Mouse (Mus musculus) MEL (cell line): Measurements from ENCODE around the gene Il1rapl1. TPM values are rescaled to one million over a fixed set of nuclear protein-coding genes. Genes with fewer than 3 reads are reported as not detected.

Source experiments
- DNase-seq: peaks from one replicate; pipeline ENCODE4 v3.0.0; 2011; ENCODE audit warnings: low read depth, low spot score
- H3K27ac ChIP-seq: 2 replicates; pipeline ENCODE4 v1.5.1; 2012; ENCODE audit warnings: low read depth, mild to moderate bottlenecking, control low read depth, low read length, moderate library complexity; ENCODE audit not compliant: control insufficient read depth
- H3K27me3 ChIP-seq, 2 experiments: fragments of 150-350 bp in 1 of 2; sonication (generic) in 1 of 2; 2 replicates each; pipeline ENCODE4 v1.6.1; 2012; ENCODE audit warnings: low read length in 2 of 2, mild to moderate bottlenecking in 2 of 2, improper control_type of control experiment in 1 of 2, moderate library complexity in 1 of 2; ENCODE audit not compliant: insufficient read depth in 2 of 2, control insufficient read depth in 1 of 2
- H3K36me3 ChIP-seq, 2 experiments: 2 replicates each; pipeline ENCODE4 v1.6.1; 2012 to 2014; ENCODE audit warnings: low read length in 2 of 2, improper control_type of control experiment in 1 of 2, inconsistent platforms in 1 of 2, mild to moderate bottlenecking in 1 of 2; ENCODE audit not compliant: insufficient read depth in 2 of 2, control insufficient read depth in 1 of 2
- H3K4me1 ChIP-seq, 2 experiments: fragments of 150-350 bp in 1 of 2; sonication (generic) in 1 of 2; 2 replicates each; pipeline ENCODE4 v1.6.1; 2012; ENCODE audit warnings: low read length in 2 of 2, improper control_type of control experiment in 1 of 2, mild to moderate bottlenecking in 1 of 2; ENCODE audit not compliant: insufficient read depth in 2 of 2, control insufficient read depth in 1 of 2
- H3K4me3 ChIP-seq, 2 experiments: fragments of 150-350 bp in 1 of 2; sonication (generic) in 1 of 2; 2 replicates each; pipeline ENCODE4 v1.5.1; 2012; ENCODE audit warnings: low read depth in 2 of 2, low read length in 2 of 2, mild to moderate bottlenecking in 2 of 2, moderate library complexity in 2 of 2, control low read depth in 1 of 2, improper control_type of control experiment in 1 of 2; ENCODE audit not compliant: control insufficient read depth in 1 of 2, insufficient read depth in 1 of 2
- H3K79me2 ChIP-seq: 2 replicates; pipeline ENCODE4 v1.6.1; 2012; ENCODE audit warnings: mild to moderate bottlenecking, low read length, moderate library complexity; ENCODE audit not compliant: control insufficient read depth, poor library complexity, insufficient read depth
- H3K9ac ChIP-seq: 2 replicates; pipeline ENCODE4 v1.6.1; 2012; ENCODE audit warnings: low read depth, mild to moderate bottlenecking, control low read depth, low read length, moderate library complexity; ENCODE audit not compliant: control insufficient read depth, poor library complexity, severe bottlenecking
- H3K9me3 ChIP-seq: fragments of 150-350 bp; sonication (generic); replicated peaks from 2 replicates; pipeline ENCODE4 v1.6.1; 2012; ENCODE audit warnings: mild to moderate bottlenecking, low read length, improper control_type of control experiment, moderate library complexity; ENCODE audit not compliant: insufficient read depth
- BHLHE40 ChIP-seq: IDR thresholded peaks from 2 replicates; pipeline ENCODE4 v1.6.1; 2012; ENCODE audit warnings: low read depth, mild to moderate bottlenecking, inconsistent platforms, low read length, improper control_type of control experiment, borderline replicate concordance
- CHD1 ChIP-seq: IDR thresholded peaks from 2 replicates; pipeline ENCODE4 v1.6.1; 2012; ENCODE audit warnings: low read depth, mild to moderate bottlenecking, inconsistent platforms, low read length, improper control_type of control experiment
- ELF1 ChIP-seq: IDR thresholded peaks from 2 replicates; pipeline ENCODE4 v1.6.1; 2014; ENCODE audit warnings: low read depth, mild to moderate bottlenecking, inconsistent platforms, low read length, improper control_type of control experiment, moderate library complexity
- EP300 ChIP-seq, 2 experiments: IDR thresholded peaks; 2 replicates each; pipeline ENCODE4 v1.6.1; 2011; ENCODE audit warnings: improper control_type of control experiment in 2 of 2, low read length in 2 of 2, low read depth in 1 of 2, mild to moderate bottlenecking in 1 of 2
- GABPA ChIP-seq: IDR thresholded peaks from 2 replicates; pipeline ENCODE4 v1.6.1; 2012; ENCODE audit warnings: low read depth, mild to moderate bottlenecking, inconsistent platforms, low read length, improper control_type of control experiment, moderate library complexity
- HCFC1 ChIP-seq: IDR thresholded peaks from 2 replicates; pipeline ENCODE4 v1.6.1; 2012; ENCODE audit warnings: low read depth, mild to moderate bottlenecking, inconsistent platforms, low read length, improper control_type of control experiment, moderate library complexity
- MEF2A ChIP-seq: IDR thresholded peaks from 2 replicates; pipeline ENCODE4 v1.6.1; 2014; ENCODE audit warnings: low read depth, mild to moderate bottlenecking, inconsistent platforms, low read length, improper control_type of control experiment; ENCODE audit not compliant: poor library complexity, insufficient replicate concordance, severe bottlenecking; ENCODE audit errors: extremely low read depth
- MYB ChIP-seq: IDR thresholded peaks from 2 replicates; pipeline ENCODE4 v1.6.1; 2011; ENCODE audit warnings: mild to moderate bottlenecking, low read depth, low read length, improper control_type of control experiment
- MYC ChIP-seq: IDR thresholded peaks from 2 replicates; pipeline ENCODE4 v1.6.1; 2011; ENCODE audit warnings: low read depth, mild to moderate bottlenecking, low read length, improper control_type of control experiment, moderate library complexity
- NELFE ChIP-seq: IDR thresholded peaks from 2 replicates; pipeline ENCODE4 v1.6.1; 2011; ENCODE audit warnings: low read depth, low read length, improper control_type of control experiment
- RAD21 ChIP-seq: IDR thresholded peaks from 2 replicates; pipeline ENCODE4 v1.6.1; 2011; ENCODE audit warnings: mild to moderate bottlenecking, low read depth, low read length, improper control_type of control experiment
- RCOR1 ChIP-seq: IDR thresholded peaks from 2 replicates; pipeline ENCODE4 v1.6.1; 2012; ENCODE audit warnings: low read depth, mild to moderate bottlenecking, inconsistent platforms, low read length, improper control_type of control experiment
- SMC3 ChIP-seq: IDR thresholded peaks from 2 replicates; pipeline ENCODE4 v1.6.1; 2011; ENCODE audit warnings: low read depth, low read length, improper control_type of control experiment
- TAL1 ChIP-seq: IDR thresholded peaks from 2 replicates; pipeline ENCODE4 v1.6.1; 2012; ENCODE audit warnings: mild to moderate bottlenecking, inconsistent platforms, low read length, moderate library complexity, mixed read lengths
- TBP ChIP-seq: IDR thresholded peaks from 2 replicates; pipeline ENCODE4 v1.8.0; 2011; ENCODE audit warnings: low read depth, low read length, improper control_type of control experiment
- TCF12 ChIP-seq: IDR thresholded peaks from 2 replicates; pipeline ENCODE4 v1.6.1; 2014; ENCODE audit warnings: low read depth, mild to moderate bottlenecking, inconsistent platforms, low read length, improper control_type of control experiment, moderate library complexity
- ZKSCAN1 ChIP-seq: IDR thresholded peaks from 2 replicates; pipeline ENCODE4 v1.6.1; 2012; ENCODE audit warnings: low read depth, mild to moderate bottlenecking, inconsistent platforms, low read length, improper control_type of control experiment, moderate library complexity
- polyA plus RNA-seq, 2 experiments: library from polyadenylated mRNA; stranded (reverse) in 1 of 2; unstranded in 1 of 2; fragments of >175 nt in 1 of 2; fragments of >200 nt in 1 of 2; gene quantifications; 2 replicates each; pipeline versions ENCODE4 v1.2.1 to v1.2.4; 2012; ENCODE audit warnings: low replicate concordance in 2 of 2, low read depth in 1 of 2; ENCODE audit not compliant: insufficient read length in 2 of 2, insufficient read depth in 1 of 2, missing spikeins in 1 of 2
- total RNA-seq: library from RNA; depleted of rRNA; stranded (reverse); fragments of 300-350 nt; gene quantifications from 2 replicates; pipeline ENCODE4 v1.2.3, GENCODE M21; 2012

Il1rapl1 gene
- total and polyA plus RNA-seq, 3 experiments = not detected

GRCm38 (mm10) chrX:86955126-86955525 lies 1160.3 kb downstream of the Il1rapl1 start:
- TF ChIP-seq NELFE (no peak), RCOR1 (no peak), TCF12 (no peak), EP300 (IDR thresholded peaks at IDR 0.05; ENCODE audit: low read depth in 1 of 2, low read length in 2 of 2) (no peak), BHLHE40 (no peak), TBP (no peak), MYB (no peak), MYC (no peak), MEF2A (no peak), ZKSCAN1 (no peak), GABPA (no peak), TAL1 (no peak), ELF1 (no peak), HCFC1 (no peak)
- no peak for DNase-seq
- Histone ChIP-seq H3K27me3 (no peaks in the 10 kb centered on the region), H3K79me2 (no peaks in the 10 kb centered on the region), H3K9me3 (no peaks in the 10 kb centered on the region), H3K27ac (no peak overlapping the region), H3K36me3 (no peaks in the 10 kb centered on the region), H3K4me1 (no peaks in the 10 kb centered on the region), H3K4me3 (no peak overlapping the region), H3K9ac (no peak overlapping the region)

GRCm38 (mm10) chrX:86954614-86955013 lies 1160.8 kb downstream of the Il1rapl1 start:
- Histone ChIP-seq H3K4me3 (no peak overlapping the region), H3K9me3 (no peaks in the 10 kb centered on the region), H3K4me1 (no peaks in the 10 kb centered on the region), H3K27ac (no peak overlapping the region), H3K9ac (no peak overlapping the region), H3K36me3 (no peaks in the 10 kb centered on the region), H3K27me3 (no peaks in the 10 kb centered on the region), H3K79me2 (no peaks in the 10 kb centered on the region)
- DNase-seq = no peak
- no peak for TF ChIP-seq CHD1
- TF ChIP-seq RAD21 = no peak
- no peak for TF ChIP-seq MYB
- TF ChIP-seq TCF12 = no peak
- TF ChIP-seq ELF1 = no peak
- no peak for TF ChIP-seq SMC3
